Mouse (Mus musculus) midbrain, postnatal 0 days (tissue): Measurements from ENCODE around the gene Fam171a1. TPM values are rescaled to one million over a fixed set of nuclear protein-coding genes. Genes with fewer than 3 reads are reported as not detected.
A peak's percentile ranks its signal among the peaks of the same experiment; 100 is the strongest.

Source experiments
- ATAC-seq: fragments of 200-750 bp; cut with Nextera tagmentation; 2 replicates; pipeline ENCODE4 v1.8.0; 2017; ENCODE audit warnings: moderate number of reproducible peaks, mild to moderate bottlenecking, moderate TSS enrichment, moderate library complexity; ENCODE audit not compliant: low FRiP score
- DNase-seq: peaks from one replicate; pipeline ENCODE4 v3.0.0-alpha.2; 2015; ENCODE audit warnings: low spot score
- H3K27ac ChIP-seq: fragments of 300-500 bp; sonication (generic); 2 replicates; pipeline ENCODE4 v1.5.1; 2014; ENCODE audit warnings: low read depth, mild to moderate bottlenecking, low read length, mixed read lengths
- H3K27me3 ChIP-seq: fragments of 300-500 bp; sonication (generic); 2 replicates; pipeline ENCODE4 v1.6.1; 2014; ENCODE audit warnings: low read length, control low read depth, mixed read lengths; ENCODE audit not compliant: insufficient read depth
- H3K36me3 ChIP-seq: fragments of 300-500 bp; sonication (generic); 2 replicates; pipeline ENCODE4 v1.6.1; 2014; ENCODE audit warnings: low read length, control low read depth, mixed read lengths; ENCODE audit not compliant: insufficient read depth
- H3K4me1 ChIP-seq: fragments of 300-500 bp; sonication (generic); 2 replicates; pipeline ENCODE4 v1.6.1; 2014; ENCODE audit warnings: mild to moderate bottlenecking, control low read depth, antibody characterized with exemption, low read length, mixed read lengths; ENCODE audit not compliant: insufficient read depth
- H3K4me2 ChIP-seq: fragments of 300-500 bp; sonication (generic); 2 replicates; pipeline ENCODE4 v1.6.1; 2014; ENCODE audit warnings: low read depth, mild to moderate bottlenecking, low read length, mixed read lengths; ENCODE audit not compliant: poor library complexity, severe bottlenecking
- H3K4me3 ChIP-seq: fragments of 300-500 bp; sonication (generic); 2 replicates; pipeline ENCODE4 v1.5.1; 2014; ENCODE audit warnings: low read depth, mild to moderate bottlenecking, low read length, moderate library complexity
- H3K9ac ChIP-seq: fragments of 300-500 bp; sonication (generic); replicated peaks from 2 replicates; pipeline ENCODE4 v1.6.1; 2014; ENCODE audit warnings: mild to moderate bottlenecking, low read length, moderate library complexity, mixed read lengths; ENCODE audit not compliant: poor library complexity, severe bottlenecking
- H3K9me3 ChIP-seq: fragments of 300-500 bp; sonication (generic); 2 replicates; pipeline ENCODE4 v1.6.1; 2016; ENCODE audit warnings: low read length, control low read depth
- CTCF ChIP-seq: IDR thresholded peaks from 2 replicates; pipeline ENCODE4 v1.5.1; 2016; ENCODE audit warnings: antibody characterized with exemption, mild to moderate bottlenecking
- WGBS: fragments of 180-500 bp; shearing (Covaris S2); extraction: QIAGEN DNeasy Blood & Tissue Kit; methylation state at CpG from one replicate; pipeline ENCODE4 v1.1.7; 2014; 5-methylcytosine and 5-hydroxymethylcytosine counted together
- polyA plus RNA-seq: library from polyadenylated mRNA; unstranded; fragments of >200 nt; fragmentation: Nextera tagmentation; extraction: Ambion mirVana; gene quantifications from 2 replicates; pipeline ENCODE4 v1.2.1, GENCODE M21; 2015
- total RNA-seq: library from RNA; depleted of rRNA; stranded (reverse); fragments of >200 nt; gene quantifications from 2 replicates; pipeline ENCODE4 v1.2.3, GENCODE M21; 2014

Gene Fam171a1
- total and polyA plus RNA-seq, 2 experiments from 2014 or later = 35.4 to 65.8 TPM

DNA sequence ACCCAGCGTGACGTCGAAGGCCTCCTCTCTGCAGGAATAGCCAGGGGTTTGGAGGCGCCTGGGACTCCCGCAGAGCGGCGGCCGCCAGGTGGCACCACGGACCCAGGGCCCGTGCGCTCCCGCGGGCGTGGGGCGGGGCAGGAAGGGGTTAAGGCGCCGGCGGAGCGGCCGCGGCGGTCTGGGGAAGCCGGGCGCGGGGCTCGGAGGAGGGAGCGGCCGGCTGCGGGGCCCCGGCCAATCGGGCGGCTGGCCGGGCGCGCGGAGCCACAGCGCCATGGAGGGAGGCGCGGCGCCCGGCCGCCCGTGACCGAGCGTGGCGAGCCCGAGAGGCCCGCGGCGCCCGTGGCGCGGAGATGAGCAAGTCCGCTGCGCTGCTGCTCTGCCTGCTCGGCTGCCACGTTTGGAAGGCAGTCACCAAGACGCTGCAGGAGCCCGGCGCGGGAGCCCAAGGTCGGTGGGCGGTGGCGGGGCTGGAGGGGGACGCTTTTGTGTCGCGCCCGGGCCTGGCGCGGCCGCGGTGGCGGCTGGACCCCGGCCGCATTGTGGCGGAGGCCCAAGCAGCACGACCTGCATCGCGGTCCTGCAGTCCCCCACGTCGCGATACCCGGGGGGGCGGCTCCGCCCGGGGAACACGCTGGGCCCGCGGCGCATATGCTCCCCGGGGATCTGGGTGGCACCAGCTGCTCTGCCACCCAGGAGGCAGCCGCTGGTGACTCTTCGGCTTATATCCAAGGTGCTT lies 4.3 kb downstream of the Fam171a1 start:
- WGBS = under 1% methylated on average over 73 of the region's 93 CpGs

GRCm38 (mm10) chr2:3118969-3119368 lies 4.9 kb downstream of the Fam171a1 start:
- Histone ChIP-seq H3K36me3 (no peaks in the 10 kb centered on the region), H3K9ac (peak overlapping the region; percentile 97), H3K27ac (peak overlapping the region; percentile 87), H3K4me1 (peaks cover 4% of the 10 kb centered on the region; the same call in 1 of the 2 replicates), H3K4me3 (peak overlapping the region; percentile 98), H3K9me3 (no peaks in the 10 kb centered on the region), H3K4me2 (peak overlapping the region; percentile 80), H3K27me3 (no peaks in the 10 kb centered on the region)
- no peak for TF ChIP-seq CTCF
- peak; percentile 42; the same call in 1 of the 2 replicates for ATAC-seq
- under 1% methylated on average over 10 of the region's 16 CpGs for WGBS
- no peak for DNase-seq

More for the DNA sequence above, 4.3 kb downstream of the Fam171a1 start:
- DNase-seq = peak; percentile 88
- H3K4me3 ChIP-seq = peak overlapping the region; percentile 98
- H3K4me2 ChIP-seq = peak overlapping the region; percentile 80
- no peaks in the 10 kb centered on the region for H3K9me3 ChIP-seq
- H3K27ac ChIP-seq = peak overlapping the region; percentile 87
- TF ChIP-seq CTCF = peak; percentile 80
- ATAC-seq = peak; percentile 92
- peaks cover 4% of the 10 kb centered on the region; the same call in 1 of the 2 replicates for H3K4me1 ChIP-seq
- no peaks in the 10 kb centered on the region for H3K36me3 ChIP-seq
- H3K27me3 ChIP-seq = no peaks in the 10 kb centered on the region
- H3K9ac ChIP-seq = peak overlapping the region; percentile 97

DNA sequence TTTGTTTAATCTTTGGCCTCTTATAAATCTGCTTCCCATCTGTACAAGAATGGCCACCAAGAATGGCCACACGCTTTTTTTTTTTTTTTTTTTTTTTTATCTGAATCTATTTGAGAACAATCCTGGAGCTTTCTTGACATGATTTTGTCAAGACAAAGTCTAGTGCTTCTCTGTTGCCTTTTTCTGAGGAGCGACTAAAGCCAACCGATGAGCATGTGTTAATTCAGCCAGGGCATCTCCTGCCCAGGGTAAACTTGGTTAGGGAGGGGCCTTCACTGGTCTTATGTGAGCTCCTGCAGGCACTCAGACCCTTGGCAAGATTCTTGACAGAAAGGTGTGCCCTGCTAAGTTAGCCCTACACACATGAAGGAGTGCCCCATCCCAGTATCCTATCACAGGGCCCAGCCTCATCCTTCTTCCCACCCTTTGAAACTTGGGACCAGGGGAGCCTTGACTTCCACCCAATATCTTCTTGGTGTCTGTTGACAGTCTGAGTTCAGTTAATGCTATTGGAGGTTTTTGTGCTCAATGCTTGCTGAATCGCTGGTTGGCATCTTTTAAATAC lies 5.4 kb downstream of the Fam171a1 start:
- Histone ChIP-seq H3K4me3 (peak overlapping the region; percentile 98), H3K27me3 (no peaks in the 10 kb centered on the region), H3K36me3 (no peaks in the 10 kb centered on the region), H3K9ac (peak overlapping the region; percentile 97), H3K4me2 (peak overlapping the region; percentile 80), H3K27ac (peak overlapping the region; percentile 87; the same call in 1 of the 2 replicates), H3K9me3 (no peaks in the 10 kb centered on the region), H3K4me1 (peaks cover 4% of the 10 kb centered on the region; the same call in 1 of the 2 replicates)
- WGBS = 22% methylated on average over 4 of the region's 4 CpGs
- TF ChIP-seq CTCF = no peak
- DNase-seq = no peak
- no peak for ATAC-seq

DNA sequence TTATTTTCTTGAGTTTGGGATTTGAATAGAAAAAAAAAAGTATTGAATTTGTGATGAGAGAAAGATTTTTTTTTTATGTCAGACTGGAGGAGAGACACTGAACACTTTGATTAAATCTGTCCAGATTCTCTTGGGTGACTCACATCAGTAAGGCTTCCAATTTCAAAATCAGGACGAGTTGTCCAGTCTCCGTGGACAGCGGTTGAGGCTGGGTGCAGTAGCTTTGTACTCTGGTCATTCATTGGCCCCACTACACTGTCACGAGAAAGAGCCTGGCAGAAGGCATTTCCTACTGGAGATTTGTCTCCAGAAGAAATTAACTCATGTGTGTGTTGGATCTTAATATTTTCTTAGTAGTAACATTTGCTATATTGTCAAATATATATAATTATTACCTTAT lies 8.5 kb downstream of the Fam171a1 start:
- Histone ChIP-seq H3K4me3 (no peak overlapping the region), H3K9ac (no peak overlapping the region), H3K36me3 (no peaks in the 10 kb centered on the region), H3K4me2 (no peak overlapping the region), H3K9me3 (no peaks in the 10 kb centered on the region), H3K27me3 (no peaks in the 10 kb centered on the region), H3K27ac (no peak overlapping the region), H3K4me1 (peaks cover 4% of the 10 kb centered on the region; the same call in 1 of the 2 replicates)
- no peak for TF ChIP-seq CTCF
- ATAC-seq (no peak), DNase-seq (no peak)
- WGBS = 83% methylated on average over 4 of the region's 4 CpGs

DNA sequence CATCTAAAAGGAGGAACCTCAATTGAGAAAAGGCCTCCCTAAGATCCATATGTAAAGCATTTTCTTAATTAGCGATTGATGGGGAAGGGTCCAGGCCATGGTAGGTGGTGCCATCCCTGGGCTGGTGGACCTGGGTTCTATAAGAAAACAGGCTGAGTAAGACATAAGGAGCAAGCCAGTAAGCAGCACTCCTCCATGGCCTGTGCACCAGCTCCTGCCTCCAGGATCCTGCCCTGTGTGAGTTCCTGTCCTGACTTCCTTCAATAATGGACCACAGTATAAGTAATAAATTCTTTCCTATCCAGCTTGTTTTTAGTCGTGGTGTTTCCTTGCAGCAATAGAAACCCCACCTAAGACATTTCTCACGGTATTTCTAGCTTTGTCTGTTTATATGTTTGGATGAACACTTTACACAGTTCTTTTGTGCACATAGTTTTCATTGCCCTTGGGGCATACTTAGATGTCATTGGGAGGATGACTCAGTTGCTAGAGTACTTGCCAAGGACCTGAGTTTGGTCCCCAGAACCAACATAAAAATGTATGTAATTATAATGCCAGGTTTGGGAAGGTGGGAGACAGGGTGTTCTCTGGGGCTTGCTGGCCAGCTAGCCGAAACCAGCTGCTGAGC lies 13.3 kb downstream of the Fam171a1 start:
- no peak for TF ChIP-seq CTCF
- Histone ChIP-seq H3K4me2 (no peak overlapping the region), H3K4me3 (no peak overlapping the region), H3K4me1 (no peaks in the 10 kb centered on the region), H3K9ac (no peak overlapping the region), H3K36me3 (no peaks in the 10 kb centered on the region), H3K27me3 (no peaks in the 10 kb centered on the region), H3K27ac (no peak overlapping the region), H3K9me3 (no peaks in the 10 kb centered on the region)
- DNase-seq = no peak
- ATAC-seq = no peak
- WGBS = 86% methylated on average over 4 of the region's 4 CpGs
